Mouse (Mus musculus) lung, adult 2 months (tissue): Measurements from ENCODE around the gene Snrpa1.

Experiments used
- CTCF ChIP-seq: fragments of 200-500 bp; IDR thresholded peaks from 2 replicates; pipeline ENCODE4 v1.5.1; 2011; ENCODE audit warnings: mild to moderate bottlenecking, low read length, control low read depth; ENCODE audit not compliant: insufficient read depth
- POLR2A ChIP-seq: fragments of 200-500 bp; IDR thresholded peaks from 2 replicates; pipeline ENCODE4 v1.6.1; 2011; ENCODE audit warnings: low read depth, mild to moderate bottlenecking, control low read depth, low read length, borderline replicate concordance; ENCODE audit errors: extremely low read depth

DNA sequence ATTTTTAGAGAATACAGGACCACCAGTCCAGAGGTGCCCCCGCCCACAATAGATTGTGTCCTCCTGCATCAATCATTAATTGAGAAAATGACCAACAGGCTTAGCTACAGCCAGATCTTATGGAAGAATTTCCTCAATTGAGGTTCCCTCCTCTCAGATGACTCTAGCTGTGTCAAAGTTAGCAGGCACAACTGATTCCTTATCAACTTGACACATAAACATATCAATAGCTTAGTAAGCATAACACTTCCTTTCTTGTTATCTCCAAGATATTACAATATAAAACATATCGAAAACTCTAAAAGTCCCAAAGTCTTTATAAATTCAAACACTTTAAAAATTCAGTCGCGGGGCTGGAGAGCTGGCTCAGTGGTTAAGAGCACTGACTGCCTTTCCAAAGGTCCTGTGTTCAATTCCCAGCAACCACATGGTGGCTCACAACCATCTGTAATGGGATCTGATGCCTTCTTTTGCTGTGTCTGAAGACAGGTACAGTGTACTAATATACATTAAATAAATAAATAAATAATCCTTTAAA is 4.8 kb upstream of the Snrpa1 start:
- TF ChIP-seq CTCF (no peak), POLR2A (no peak)
